Mouse (Mus musculus) heart, adult 2 months (tissue): ENCODE data around the gene Eme1.

ENCODE experiments used
- CTCF ChIP-seq: fragments of 200-600 bp; IDR thresholded peaks from 2 replicates; pipeline ENCODE4 v1.8.1; 2022; ENCODE audit warnings: antibody characterized with exemption, mild to moderate bottlenecking, moderate library complexity
- POLR2A ChIP-seq: fragments of 200-500 bp; IDR thresholded peaks from 2 replicates; pipeline ENCODE4 v1.6.1; 2011; ENCODE audit warnings: mild to moderate bottlenecking, low read depth, low read length, control low read depth; ENCODE audit not compliant: insufficient read depth

DNA sequence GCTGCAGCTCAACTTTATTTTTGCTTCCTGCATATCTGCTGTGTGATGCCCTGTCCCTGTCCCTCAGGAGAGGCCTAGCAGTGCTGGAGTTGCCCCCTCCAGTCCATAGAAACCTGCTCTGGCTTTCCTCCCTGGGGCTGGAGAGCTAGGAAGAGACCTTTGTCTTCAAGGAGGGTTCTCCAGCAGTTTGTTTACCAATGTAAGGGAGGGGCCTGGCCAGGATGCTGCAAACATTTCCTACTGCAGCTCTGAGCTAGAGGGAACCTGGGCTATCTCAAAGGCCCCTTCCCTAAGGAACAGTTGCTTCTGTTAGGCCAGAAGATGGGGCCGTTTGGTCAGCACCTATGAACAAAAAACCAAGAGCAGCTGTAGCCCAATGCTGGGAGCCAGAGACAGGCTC is 7.6 kb upstream of the Eme1 start:
- no peak for TF ChIP-seq POLR2A
- no peak for TF ChIP-seq CTCF
